Mouse (Mus musculus) ES-Bruce4 (cell line): ENCODE measurements around the gene Cntn4. TPM values are rescaled to one million over a fixed set of nuclear protein-coding genes. Genes with fewer than 3 reads are reported as not detected.

Source experiments
- H3K27ac ChIP-seq: 2 replicates; pipeline ENCODE4 v1.5.1; 2012; ENCODE audit warnings: low read length, inconsistent platforms; ENCODE audit not compliant: insufficient read depth
- H3K27me3 ChIP-seq: 2 replicates; pipeline ENCODE4 v1.6.1; 2012; ENCODE audit warnings: mild to moderate bottlenecking, low read length, inconsistent platforms; ENCODE audit not compliant: control insufficient read depth, poor library complexity, insufficient read depth, severe bottlenecking
- H3K36me3 ChIP-seq: 2 replicates; pipeline ENCODE4 v1.6.1; 2012; ENCODE audit warnings: inconsistent platforms, mild to moderate bottlenecking, low read length, moderate library complexity; ENCODE audit not compliant: control insufficient read depth, poor library complexity, insufficient read depth, severe bottlenecking
- H3K4me1 ChIP-seq: one replicate; pipeline ENCODE4 v1.8.1; 2011; ENCODE audit warnings: low read length; ENCODE audit not compliant: control insufficient read depth, insufficient read depth
- H3K4me3 ChIP-seq: 2 replicates; pipeline ENCODE4 v1.5.1; 2011; ENCODE audit warnings: low read depth, mild to moderate bottlenecking, low read length
- H3K9ac ChIP-seq: 2 replicates; pipeline ENCODE4 v1.6.1; 2012; ENCODE audit warnings: low read depth, mild to moderate bottlenecking, inconsistent platforms; ENCODE audit not compliant: poor library complexity, severe bottlenecking
- H3K9me3 ChIP-seq: replicated peaks from 2 replicates; pipeline ENCODE4 v1.6.1; 2012; ENCODE audit warnings: mild to moderate bottlenecking, low read length, inconsistent platforms; ENCODE audit not compliant: control insufficient read depth, poor library complexity, insufficient read depth, severe bottlenecking
- CTCF ChIP-seq: IDR thresholded peaks from one replicate; pipeline ENCODE4 v1.8.1; 2011; ENCODE audit warnings: low read depth, low read length
- EP300 ChIP-seq: IDR thresholded peaks from 2 replicates; pipeline ENCODE4 v1.6.1; 2011; ENCODE audit warnings: low read depth, low read length; ENCODE audit not compliant: insufficient read depth
- POLR2A ChIP-seq: IDR thresholded peaks from one replicate; pipeline ENCODE4 v1.8.1; 2011; ENCODE audit warnings: low read length; ENCODE audit not compliant: insufficient read depth
- polyA plus RNA-seq: library from polyadenylated mRNA; stranded (reverse); fragments of >200 nt; gene quantifications from 2 replicates; pipeline ENCODE4 v1.2.4, GENCODE M21; 2011; ENCODE audit warnings: low read depth; ENCODE audit not compliant: missing spikeins, insufficient read depth, insufficient read length

Gene Cntn4
- polyA plus RNA-seq, 1 experiment = not detected

DNA sequence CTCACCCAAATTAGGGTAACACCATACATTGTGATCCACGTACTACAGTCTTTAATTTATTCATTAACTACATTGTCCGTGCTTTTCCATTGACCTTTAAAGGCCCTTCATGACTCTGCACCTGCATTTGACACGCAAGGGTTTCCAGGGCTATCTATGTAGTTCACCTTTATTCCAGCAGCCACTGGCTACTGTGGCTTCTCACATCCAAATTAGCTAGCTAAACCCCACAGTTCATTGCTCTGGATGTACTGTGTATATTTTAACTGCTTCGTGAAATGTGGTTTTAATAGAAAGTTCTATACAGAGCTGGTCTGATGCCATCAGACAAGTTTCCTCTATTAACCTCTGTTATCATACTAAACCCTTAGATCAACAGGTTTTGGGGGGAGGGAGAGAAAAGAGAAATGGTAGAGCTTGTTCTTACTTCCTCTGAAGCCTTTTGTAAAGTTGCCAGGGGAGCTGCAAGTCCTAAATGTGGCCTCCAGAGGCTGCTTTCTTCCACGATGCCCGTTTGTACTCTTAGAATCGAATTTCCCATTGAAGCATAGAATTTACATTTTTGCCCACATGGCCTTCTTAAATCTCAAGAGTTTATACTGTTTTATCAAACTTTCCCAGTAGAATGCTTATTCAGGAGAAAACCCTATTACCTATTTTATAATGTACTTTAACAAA is 1066.2 kb downstream of the Cntn4 start:
- Histone ChIP-seq H3K4me3 (no peak overlapping the region), H3K9me3 (no peaks in the 10 kb centered on the region), H3K27ac (no peak overlapping the region), H3K9ac (no peak overlapping the region), H3K36me3 (no peaks in the 10 kb centered on the region), H3K27me3 (no peaks in the 10 kb centered on the region), H3K4me1 (no peaks in the 10 kb centered on the region)
- TF ChIP-seq CTCF (no peak), EP300 (no peak), POLR2A (no peak)

DNA sequence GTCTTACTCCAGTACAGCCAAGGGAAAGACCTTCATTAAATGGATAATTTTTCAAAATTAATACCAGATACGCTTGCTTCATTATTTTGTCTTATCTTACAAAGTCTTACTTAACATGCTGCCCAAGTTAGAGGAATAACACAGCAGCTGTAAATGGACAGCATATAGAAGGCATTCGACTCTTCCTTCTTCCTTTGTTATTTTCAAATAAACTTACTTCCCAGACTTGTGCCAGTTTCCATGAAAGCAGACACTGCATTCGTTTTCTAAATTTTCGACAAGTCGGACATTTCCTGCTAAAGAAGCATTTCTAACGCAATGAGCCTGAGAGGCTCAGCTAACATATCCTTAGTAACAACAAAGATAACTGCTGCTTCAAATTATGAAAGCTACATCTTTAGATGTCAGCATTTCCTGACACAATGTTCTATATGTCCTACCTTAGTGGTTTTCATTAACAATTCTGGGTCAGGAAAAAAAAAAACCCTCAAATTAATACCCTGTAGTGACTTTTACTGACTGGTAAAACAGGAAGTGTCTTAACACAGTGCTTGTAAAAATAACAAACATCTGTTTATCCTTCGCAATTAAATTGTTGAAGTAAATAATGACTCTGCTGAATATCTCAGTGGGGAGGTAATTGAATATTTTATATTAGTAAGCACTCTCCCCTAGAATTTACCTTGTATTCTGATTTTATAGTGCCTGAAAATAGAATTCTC is 1068.4 kb downstream of the Cntn4 start:
- Histone ChIP-seq H3K9me3 (no peaks in the 10 kb centered on the region), H3K27me3 (no peaks in the 10 kb centered on the region; the same call in 1 of the 2 replicates), H3K9ac (no peak overlapping the region), H3K27ac (no peak overlapping the region), H3K36me3 (no peaks in the 10 kb centered on the region), H3K4me1 (no peaks in the 10 kb centered on the region), H3K4me3 (no peak overlapping the region)
- TF ChIP-seq CTCF = no peak
- no peak for TF ChIP-seq EP300
- TF ChIP-seq POLR2A = no peak

GRCm38 (mm10) chr6:106747251-106747650 is 1069.8 kb downstream of the Cntn4 start:
- Histone ChIP-seq H3K4me3 (no peak overlapping the region), H3K36me3 (no peaks in the 10 kb centered on the region)

GRCm38 (mm10) chr6:106747804-106748203 is 1070.3 kb downstream of the Cntn4 start:
- no peaks in the 10 kb centered on the region for H3K4me1 ChIP-seq
- no peak overlapping the region for H3K4me3 ChIP-seq
- no peak for TF ChIP-seq EP300
- TF ChIP-seq CTCF = no peak
- no peak for TF ChIP-seq POLR2A
- H3K9ac ChIP-seq = no peak overlapping the region
- no peaks in the 10 kb centered on the region for H3K36me3 ChIP-seq
- no peaks in the 10 kb centered on the region for H3K9me3 ChIP-seq
- H3K27ac ChIP-seq = no peak overlapping the region
- H3K27me3 ChIP-seq = no peaks in the 10 kb centered on the region; the same call in 1 of the 2 replicates

More at GRCm38 (mm10) chr6:106747251-106747650, 1069.8 kb downstream of the Cntn4 start:
- Histone ChIP-seq H3K27me3 (no peaks in the 10 kb centered on the region; the same call in 1 of the 2 replicates), H3K9me3 (no peaks in the 10 kb centered on the region), H3K4me1 (no peaks in the 10 kb centered on the region), H3K9ac (no peak overlapping the region), H3K27ac (no peak overlapping the region)
- TF ChIP-seq EP300 (no peak), POLR2A (no peak), CTCF (no peak)
